Mouse (Mus musculus) intestine, postnatal 0 days (tissue): Measurements from ENCODE around the gene Fmnl1. TPM values are rescaled to one million over a fixed set of nuclear protein-coding genes. Genes with fewer than 3 reads are reported as not detected.

Experiments
- ATAC-seq: fragments of 200-750 bp; cut with Nextera tagmentation; 2 replicates; pipeline ENCODE4 v1.8.0; 2017; ENCODE audit warnings: mild to moderate bottlenecking, moderate TSS enrichment, moderate library complexity
- H3K27ac ChIP-seq: fragments of 300-500 bp; sonication (generic); 2 replicates; pipeline ENCODE4 v1.5.1; 2014; ENCODE audit warnings: mild to moderate bottlenecking, low read depth, low read length, moderate library complexity
- H3K27me3 ChIP-seq: fragments of 300-500 bp; sonication (generic); replicated peaks from 2 replicates; pipeline ENCODE4 v1.6.1; 2014; ENCODE audit warnings: low read length, mixed read lengths; ENCODE audit not compliant: control insufficient read depth, insufficient read depth
- H3K36me3 ChIP-seq: fragments of 300-500 bp; sonication (generic); 2 replicates; pipeline ENCODE4 v1.6.1; 2014; ENCODE audit warnings: mild to moderate bottlenecking, moderate library complexity; ENCODE audit not compliant: control insufficient read depth, insufficient read depth
- H3K4me1 ChIP-seq: fragments of 300-500 bp; sonication (generic); replicated peaks from 2 replicates; pipeline ENCODE4 v1.6.1; 2014; ENCODE audit warnings: antibody characterized with exemption, low read length, mixed read lengths; ENCODE audit not compliant: control insufficient read depth, insufficient read depth
- H3K4me2 ChIP-seq: fragments of 300-500 bp; sonication (generic); replicated peaks from 2 replicates; pipeline ENCODE4 v1.6.1; 2014; ENCODE audit warnings: low read depth, mild to moderate bottlenecking, moderate library complexity
- H3K4me3 ChIP-seq: fragments of 300-500 bp; sonication (generic); 2 replicates; pipeline ENCODE4 v1.5.1; 2014; ENCODE audit warnings: low read depth, low read length
- H3K9ac ChIP-seq: fragments of 300-500 bp; sonication (generic); 2 replicates; pipeline ENCODE4 v1.6.1; 2014; ENCODE audit warnings: mild to moderate bottlenecking, low read depth, low read length
- H3K9me3 ChIP-seq: fragments of 300-500 bp; sonication (generic); 2 replicates; pipeline ENCODE4 v1.6.1; 2016; ENCODE audit warnings: mixed run types; ENCODE audit not compliant: control insufficient read depth
- CTCF ChIP-seq: sonication (generic); IDR thresholded peaks from 2 replicates; pipeline ENCODE4 v1.5.1; 2016; ENCODE audit warnings: low read depth, mild to moderate bottlenecking, control low read depth, antibody characterized with exemption, moderate library complexity
- WGBS: fragments of 180-500 bp; shearing (Covaris S2); extraction: QIAGEN DNeasy Blood & Tissue Kit; methylation state at CpG from one replicate; pipeline ENCODE4 v1.1.7; 2014; 5-methylcytosine and 5-hydroxymethylcytosine counted together
- polyA plus RNA-seq: library from polyadenylated mRNA; unstranded; fragments of >200 nt; fragmentation: Nextera tagmentation; extraction: Ambion mirVana; gene quantifications from 2 replicates; pipeline ENCODE4 v1.2.1, GENCODE M21; 2015

Gene Fmnl1
- polyA plus RNA-seq, 1 experiment from 2014 or later, result 1.0 TPM

- H3K27me3 ChIP-seq, result peaks cover 27% of the 10 kb centered on the region
- H3K9me3 ChIP-seq, result no peaks in the 10 kb centered on the region
- H3K4me1 ChIP-seq, result peaks cover 5% of the 10 kb centered on the region; the same call in 1 of the 2 replicates
- peak overlapping the region; percentile 96 for H3K4me2 ChIP-seq
- no peak for ATAC-seq
- no peaks in the 10 kb centered on the region for H3K36me3 ChIP-seq
- no peak overlapping the region for H3K27ac ChIP-seq
- peak overlapping the region; percentile 42; the same call in 1 of the 2 replicates for H3K9ac ChIP-seq
- peak overlapping the region; percentile 56 for H3K4me3 ChIP-seq
- 4% methylated on average over 23 of the region's 23 CpGs for WGBS
- no peak for TF ChIP-seq CTCF
Observed at GRCm38 (mm10) chr11:103171286-103171620, 346 bp downstream of the Fmnl1 start.

DNA sequence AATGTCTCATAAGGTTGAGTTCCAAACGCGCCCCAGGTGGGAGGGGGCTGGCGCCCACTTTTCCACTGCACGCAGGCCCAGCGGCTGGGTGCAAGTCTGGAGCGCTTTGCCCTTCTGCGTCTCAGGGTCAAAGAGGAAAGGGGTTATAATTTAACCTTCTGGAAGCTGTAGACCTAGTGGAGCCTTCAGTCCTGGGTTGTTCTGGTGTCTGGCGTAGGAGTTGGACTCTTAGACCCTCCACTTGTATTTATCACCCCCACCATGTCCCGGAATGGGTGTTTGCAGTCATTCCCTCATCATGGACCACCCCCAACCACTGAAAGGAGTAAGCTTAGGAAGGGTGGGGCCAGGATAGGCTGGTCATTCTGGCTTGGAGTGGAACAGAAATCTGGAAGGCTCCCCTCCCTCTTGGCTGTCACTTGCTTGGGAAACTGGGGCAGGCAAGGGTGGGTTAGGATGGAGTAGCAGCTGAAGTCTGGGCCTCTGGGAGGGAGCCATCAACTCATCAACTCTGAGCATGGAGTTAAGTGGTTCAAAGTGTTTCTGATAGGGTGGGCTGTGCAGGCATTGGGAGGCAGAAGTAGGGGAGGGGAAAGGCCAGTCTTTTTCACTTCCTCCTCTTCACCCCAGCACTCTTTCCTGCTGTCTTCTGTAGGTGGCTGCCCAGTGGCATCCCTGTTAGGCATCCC, 940 bp downstream of the Fmnl1 start:
- 53% methylated on average over 9 of the region's 9 CpGs for WGBS
- H3K9ac ChIP-seq, result no peak overlapping the region
- H3K36me3 ChIP-seq, result no peaks in the 10 kb centered on the region
- H3K4me3 ChIP-seq, result peak overlapping the region; percentile 56; the same call in 1 of the 2 replicates
- H3K27me3 ChIP-seq, result peaks cover 27% of the 10 kb centered on the region
- H3K9me3 ChIP-seq, result no peaks in the 10 kb centered on the region
- ATAC-seq, result no peak
- TF ChIP-seq CTCF, result no peak
- H3K4me2 ChIP-seq, result peak overlapping the region; percentile 96; the same call in 1 of the 2 replicates
- H3K4me1 ChIP-seq, result peaks cover 5% of the 10 kb centered on the region; the same call in 1 of the 2 replicates
- H3K27ac ChIP-seq, result no peak overlapping the region

- TF ChIP-seq CTCF, result no peak
Observed at GRCm38 (mm10) chr11:103172392-103173040, 1.6 kb downstream of the Fmnl1 start.

GRCm38 (mm10) chr11:103173041-103173770, 2.3 kb downstream of the Fmnl1 start:
- Histone ChIP-seq H3K27me3 (peaks cover 27% of the 10 kb centered on the region), H3K36me3 (no peaks in the 10 kb centered on the region), H3K9me3 (no peaks in the 10 kb centered on the region), H3K4me2 (no peak overlapping the region), H3K4me1 (peaks cover 5% of the 10 kb centered on the region; the same call in 1 of the 2 replicates), H3K27ac (no peak overlapping the region), H3K4me3 (no peak overlapping the region), H3K9ac (no peak overlapping the region)
- ATAC-seq, result no peak
- TF ChIP-seq CTCF, result no peak
- 78% methylated on average over 7 of the region's 7 CpGs for WGBS

More at GRCm38 (mm10) chr11:103172392-103173040, 1.6 kb downstream of the Fmnl1 start:
- H3K36me3 ChIP-seq, result no peaks in the 10 kb centered on the region
- WGBS, result 71% methylated on average over 6 of the region's 6 CpGs
- no peak overlapping the region for H3K27ac ChIP-seq
- no peak overlapping the region for H3K9ac ChIP-seq
- H3K4me1 ChIP-seq, result peaks cover 5% of the 10 kb centered on the region; the same call in 1 of the 2 replicates
- peaks cover 27% of the 10 kb centered on the region for H3K27me3 ChIP-seq
- no peak for ATAC-seq
- no peaks in the 10 kb centered on the region for H3K9me3 ChIP-seq
- H3K4me2 ChIP-seq, result no peak overlapping the region
- H3K4me3 ChIP-seq, result no peak overlapping the region

- no peaks in the 10 kb centered on the region for H3K36me3 ChIP-seq
- H3K4me2 ChIP-seq, result no peak overlapping the region
Observed at GRCm38 (mm10) chr11:103173771-103174344, 3.0 kb downstream of the Fmnl1 start.

GRCm38 (mm10) chr11:103174411-103174832, 3.5 kb downstream of the Fmnl1 start:
- H3K27me3 ChIP-seq, result peaks cover 24% of the 10 kb centered on the region
- H3K4me1 ChIP-seq, result peaks cover 5% of the 10 kb centered on the region; the same call in 1 of the 2 replicates
- no peak for TF ChIP-seq CTCF
- 78% methylated on average over 5 of the region's 5 CpGs for WGBS
- H3K9ac ChIP-seq, result no peak overlapping the region
- no peaks in the 10 kb centered on the region for H3K36me3 ChIP-seq
- no peak overlapping the region for H3K27ac ChIP-seq
- no peak for ATAC-seq
- no peak overlapping the region for H3K4me2 ChIP-seq
- H3K4me3 ChIP-seq, result no peak overlapping the region
- H3K9me3 ChIP-seq, result no peaks in the 10 kb centered on the region

More at GRCm38 (mm10) chr11:103173771-103174344, 3.0 kb downstream of the Fmnl1 start:
- H3K27me3 ChIP-seq, result peaks cover 27% of the 10 kb centered on the region
- no peak overlapping the region for H3K9ac ChIP-seq
- no peak overlapping the region for H3K4me3 ChIP-seq
- no peaks in the 10 kb centered on the region for H3K9me3 ChIP-seq
- no peak for TF ChIP-seq CTCF
- 93% methylated on average over 11 of the region's 11 CpGs for WGBS
- H3K27ac ChIP-seq, result no peak overlapping the region
- no peak for ATAC-seq
- peaks cover 5% of the 10 kb centered on the region; the same call in 1 of the 2 replicates for H3K4me1 ChIP-seq
